Mouse (Mus musculus) MEL (cell line): ENCODE results near the gene Lama5. TPM values are rescaled to one million over a fixed set of nuclear protein-coding genes. Genes with fewer than 3 reads are reported as not detected.

Experiments
- DNase-seq: peaks from one replicate; pipeline ENCODE4 v3.0.0; 2011; ENCODE audit warnings: low read depth, low spot score
- H3K27ac ChIP-seq: 2 replicates; pipeline ENCODE4 v1.5.1; 2012; ENCODE audit warnings: low read depth, mild to moderate bottlenecking, control low read depth, low read length, moderate library complexity; ENCODE audit not compliant: control insufficient read depth
- H3K27me3 ChIP-seq, 2 experiments: fragments of 150-350 bp in 1 of 2; sonication (generic) in 1 of 2; 2 replicates each; pipeline ENCODE4 v1.6.1; 2012; ENCODE audit warnings: low read length in 2 of 2, mild to moderate bottlenecking in 2 of 2, improper control_type of control experiment in 1 of 2, moderate library complexity in 1 of 2; ENCODE audit not compliant: insufficient read depth in 2 of 2, control insufficient read depth in 1 of 2
- H3K36me3 ChIP-seq, 2 experiments: 2 replicates each; pipeline ENCODE4 v1.6.1; 2012 to 2014; ENCODE audit warnings: low read length in 2 of 2, improper control_type of control experiment in 1 of 2, inconsistent platforms in 1 of 2, mild to moderate bottlenecking in 1 of 2; ENCODE audit not compliant: insufficient read depth in 2 of 2, control insufficient read depth in 1 of 2
- H3K4me1 ChIP-seq, 2 experiments: fragments of 150-350 bp in 1 of 2; sonication (generic) in 1 of 2; 2 replicates each; pipeline ENCODE4 v1.6.1; 2012; ENCODE audit warnings: low read length in 2 of 2, improper control_type of control experiment in 1 of 2, mild to moderate bottlenecking in 1 of 2; ENCODE audit not compliant: insufficient read depth in 2 of 2, control insufficient read depth in 1 of 2
- H3K4me3 ChIP-seq, 2 experiments: fragments of 150-350 bp in 1 of 2; sonication (generic) in 1 of 2; 2 replicates each; pipeline ENCODE4 v1.5.1; 2012; ENCODE audit warnings: low read depth in 2 of 2, low read length in 2 of 2, mild to moderate bottlenecking in 2 of 2, moderate library complexity in 2 of 2, control low read depth in 1 of 2, improper control_type of control experiment in 1 of 2; ENCODE audit not compliant: control insufficient read depth in 1 of 2, insufficient read depth in 1 of 2
- H3K79me2 ChIP-seq: 2 replicates; pipeline ENCODE4 v1.6.1; 2012; ENCODE audit warnings: mild to moderate bottlenecking, low read length, moderate library complexity; ENCODE audit not compliant: control insufficient read depth, poor library complexity, insufficient read depth
- H3K9ac ChIP-seq: 2 replicates; pipeline ENCODE4 v1.6.1; 2012; ENCODE audit warnings: low read depth, mild to moderate bottlenecking, control low read depth, low read length, moderate library complexity; ENCODE audit not compliant: control insufficient read depth, poor library complexity, severe bottlenecking
- H3K9me3 ChIP-seq: fragments of 150-350 bp; sonication (generic); replicated peaks from 2 replicates; pipeline ENCODE4 v1.6.1; 2012; ENCODE audit warnings: mild to moderate bottlenecking, low read length, improper control_type of control experiment, moderate library complexity; ENCODE audit not compliant: insufficient read depth
- BHLHE40 ChIP-seq: IDR thresholded peaks from 2 replicates; pipeline ENCODE4 v1.6.1; 2012; ENCODE audit warnings: low read depth, mild to moderate bottlenecking, inconsistent platforms, low read length, improper control_type of control experiment, borderline replicate concordance
- CTCF ChIP-seq, 3 experiments: IDR thresholded peaks in 2 of 3; conservative IDR thresholded peaks in 1 of 3; 2 replicates each; pipeline ENCODE4 v1.5.1; 2011 to 2012; ENCODE audit warnings: low read length in 3 of 3, low read depth in 2 of 3, mild to moderate bottlenecking in 2 of 3, improper control_type of control experiment in 1 of 3, inconsistent platforms in 1 of 3, mixed read lengths in 1 of 3, moderate library complexity in 1 of 3; ENCODE audit not compliant: control insufficient read depth in 1 of 3, insufficient read depth in 1 of 3, poor library complexity in 1 of 3, severe bottlenecking in 1 of 3
- E2F4 ChIP-seq: IDR thresholded peaks from 2 replicates; pipeline ENCODE4 v1.6.1; 2011; ENCODE audit warnings: low read depth, low read length, improper control_type of control experiment, borderline replicate concordance
- ELF1 ChIP-seq: IDR thresholded peaks from 2 replicates; pipeline ENCODE4 v1.6.1; 2014; ENCODE audit warnings: low read depth, mild to moderate bottlenecking, inconsistent platforms, low read length, improper control_type of control experiment, moderate library complexity
- GATA1 ChIP-seq: IDR thresholded peaks from 2 replicates; pipeline ENCODE4 v1.6.1; 2011; ENCODE audit warnings: low read depth, low read length, improper control_type of control experiment
- JUND ChIP-seq: IDR thresholded peaks from 2 replicates; pipeline ENCODE4 v1.6.1; 2011; ENCODE audit warnings: low read depth, mild to moderate bottlenecking, improper control_type of control experiment, low read length
- KAT2A ChIP-seq: conservative IDR thresholded peaks from 2 replicates; pipeline ENCODE4 v1.6.1; 2012; ENCODE audit warnings: low read depth, low read length, improper control_type of control experiment, inconsistent platforms
- MAFK ChIP-seq: IDR thresholded peaks from 2 replicates; pipeline ENCODE4 v1.6.1; 2011; ENCODE audit warnings: low read depth, mild to moderate bottlenecking, low read length, improper control_type of control experiment, borderline replicate concordance
- MAX ChIP-seq: IDR thresholded peaks from 2 replicates; pipeline ENCODE4 v1.6.1; 2011; ENCODE audit warnings: low read length, improper control_type of control experiment
- MYC ChIP-seq: IDR thresholded peaks from 2 replicates; pipeline ENCODE4 v1.6.1; 2011; ENCODE audit warnings: low read depth, mild to moderate bottlenecking, low read length, improper control_type of control experiment, moderate library complexity
- NELFE ChIP-seq: IDR thresholded peaks from 2 replicates; pipeline ENCODE4 v1.6.1; 2011; ENCODE audit warnings: low read depth, low read length, improper control_type of control experiment
- POLR2A ChIP-seq, 2 experiments: IDR thresholded peaks; 2 replicates each; pipeline ENCODE4 v1.6.1; 2011 to 2012; ENCODE audit warnings: low read length in 2 of 2, mild to moderate bottlenecking in 2 of 2, control low read depth in 1 of 2, improper control_type of control experiment in 1 of 2, low read depth in 1 of 2, moderate library complexity in 1 of 2; ENCODE audit not compliant: control insufficient read depth in 1 of 2, insufficient read depth in 1 of 2, poor library complexity in 1 of 2
- POLR2AphosphoS5 ChIP-seq: IDR thresholded peaks from 2 replicates; pipeline ENCODE4 v1.6.1; 2012; ENCODE audit warnings: low read depth, borderline replicate concordance, mild to moderate bottlenecking, inconsistent platforms, low read length, moderate library complexity, mixed read lengths
- RAD21 ChIP-seq: IDR thresholded peaks from 2 replicates; pipeline ENCODE4 v1.6.1; 2011; ENCODE audit warnings: mild to moderate bottlenecking, low read depth, low read length, improper control_type of control experiment
- RCOR1 ChIP-seq: IDR thresholded peaks from 2 replicates; pipeline ENCODE4 v1.6.1; 2012; ENCODE audit warnings: low read depth, mild to moderate bottlenecking, inconsistent platforms, low read length, improper control_type of control experiment
- SIN3A ChIP-seq: IDR thresholded peaks from 2 replicates; pipeline ENCODE4 v1.6.1; 2012; ENCODE audit warnings: low read length, improper control_type of control experiment, inconsistent platforms
- SMC3 ChIP-seq: IDR thresholded peaks from 2 replicates; pipeline ENCODE4 v1.6.1; 2011; ENCODE audit warnings: low read depth, low read length, improper control_type of control experiment
- TBP ChIP-seq: IDR thresholded peaks from 2 replicates; pipeline ENCODE4 v1.8.0; 2011; ENCODE audit warnings: low read depth, low read length, improper control_type of control experiment
- TCF12 ChIP-seq: IDR thresholded peaks from 2 replicates; pipeline ENCODE4 v1.6.1; 2014; ENCODE audit warnings: low read depth, mild to moderate bottlenecking, inconsistent platforms, low read length, improper control_type of control experiment, moderate library complexity
- USF1 ChIP-seq: IDR thresholded peaks from 2 replicates; pipeline ENCODE4 v1.6.1; 2014; ENCODE audit warnings: low read depth, mild to moderate bottlenecking, inconsistent platforms, low read length, improper control_type of control experiment, moderate library complexity
- ZC3H11A ChIP-seq: IDR thresholded peaks from 2 replicates; pipeline ENCODE4 v1.6.1; 2012; ENCODE audit warnings: low read depth, mild to moderate bottlenecking, inconsistent platforms, low read length, improper control_type of control experiment
- ZKSCAN1 ChIP-seq: IDR thresholded peaks from 2 replicates; pipeline ENCODE4 v1.6.1; 2012; ENCODE audit warnings: low read depth, mild to moderate bottlenecking, inconsistent platforms, low read length, improper control_type of control experiment, moderate library complexity
- ZMIZ1 ChIP-seq: IDR thresholded peaks from 2 replicates; pipeline ENCODE4 v1.6.1; 2012; ENCODE audit warnings: low read depth, mild to moderate bottlenecking, inconsistent platforms, low read length, improper control_type of control experiment, moderate library complexity
- polyA plus RNA-seq, 2 experiments: library from polyadenylated mRNA; stranded (reverse) in 1 of 2; unstranded in 1 of 2; fragments of >175 nt in 1 of 2; fragments of >200 nt in 1 of 2; gene quantifications; 2 replicates each; pipeline versions ENCODE4 v1.2.1 to v1.2.4; 2012; ENCODE audit warnings: low replicate concordance in 2 of 2, low read depth in 1 of 2; ENCODE audit not compliant: insufficient read length in 2 of 2, insufficient read depth in 1 of 2, missing spikeins in 1 of 2
- total RNA-seq: library from RNA; depleted of rRNA; stranded (reverse); fragments of 300-350 nt; gene quantifications from 2 replicates; pipeline ENCODE4 v1.2.3, GENCODE M21; 2012

The Lama5 gene
- total and polyA plus RNA-seq, 3 experiments, result 6.1 to 14.6 TPM; not detected in 1

GRCm38 (mm10) chr2:180208976-180209375, 16.7 kb downstream of the Lama5 start:
- no peak overlapping the region for H3K27ac ChIP-seq
- TF ChIP-seq SIN3A (no peak), RAD21 (0 out of 2 replicates have a peak, but pooled peaks have one; percentile 2), SMC3 (peak; percentile 33), POLR2AphosphoS5 (no peak), ELF1 (0 out of 2 replicates have a peak, but pooled peaks have one; percentile 17), CTCF (IDR thresholded peaks at IDR 0.05 in 2 of 3, conservative IDR thresholded peaks at IDR 0.05 in 1 of 3; ENCODE audit: control insufficient read depth in 1 of 3, insufficient read depth in 1 of 3, low read depth in 2 of 3, low read length in 3 of 3, poor library complexity in 1 of 3, severe bottlenecking in 1 of 3) (peak in 2 of 3 experiments; percentile 9 to 40; a peak in 3 of 6 replicates), MAX (0 out of 2 replicates have a peak, but pooled peaks have one; percentile 34), TBP (peak; percentile 73), E2F4 (no peak)
- TF ChIP-seq, all 39 proteins: peak for 6

GRCm38 (mm10) chr2:180207840-180208239, 17.8 kb downstream of the Lama5 start:
- H3K27ac ChIP-seq, result no peak overlapping the region
- no peaks in the 10 kb centered on the region for H3K79me2 ChIP-seq
- 0 out of 4 replicates have a peak, but pooled peaks cover 0 to 5% of the 10 kb centered on the region in 2 experiments for H3K4me1 ChIP-seq
- H3K4me3 ChIP-seq, result no peak overlapping the region
- TF ChIP-seq SMC3 (peak; percentile 39), GATA1 (no peak), CTCF (IDR thresholded peaks at IDR 0.05 in 2 of 3, conservative IDR thresholded peaks at IDR 0.05 in 1 of 3; ENCODE audit: control insufficient read depth in 1 of 3, insufficient read depth in 1 of 3, low read depth in 2 of 3, low read length in 3 of 3, poor library complexity in 1 of 3, severe bottlenecking in 1 of 3) (peak; percentile 66 to 75 (median 66))
- H3K9ac ChIP-seq, result no peak overlapping the region
- no peaks in the 10 kb centered on the region for H3K27me3 ChIP-seq
- H3K9me3 ChIP-seq, result no peaks in the 10 kb centered on the region
- DNase-seq, result peak; percentile 47
- no peaks in the 10 kb centered on the region for H3K36me3 ChIP-seq

More at GRCm38 (mm10) chr2:180208976-180209375, 16.7 kb downstream of the Lama5 start:
- peak; percentile 70 for DNase-seq
- H3K36me3 ChIP-seq, result no peaks in the 10 kb centered on the region
- no peaks in the 10 kb centered on the region for H3K27me3 ChIP-seq
- 0 out of 4 replicates have a peak, but pooled peaks cover 0 to 5% of the 10 kb centered on the region in 2 experiments for H3K4me1 ChIP-seq
- no peak overlapping the region for H3K4me3 ChIP-seq
- H3K79me2 ChIP-seq, result no peaks in the 10 kb centered on the region
- no peak overlapping the region for H3K9ac ChIP-seq
- no peaks in the 10 kb centered on the region for H3K9me3 ChIP-seq

GRCm38 (mm10) chr2:180205956-180206280, 19.7 kb downstream of the Lama5 start:
- 0 out of 4 replicates have a peak, but pooled peaks cover 0 to 5% of the 10 kb centered on the region in 2 experiments for H3K4me1 ChIP-seq
- no peaks in the 10 kb centered on the region for H3K36me3 ChIP-seq
- no peak overlapping the region for H3K4me3 ChIP-seq
- TF ChIP-seq KAT2A (no peak), ZC3H11A (no peak), ZMIZ1 (no peak), TCF12 (no peak), ZKSCAN1 (no peak), POLR2AphosphoS5 (no peak), MAX (no peak), RCOR1 (no peak), USF1 (no peak), RAD21 (no peak), MAFK (no peak), SMC3 (no peak), POLR2A (IDR thresholded peaks at IDR 0.05; ENCODE audit: control insufficient read depth in 1 of 2, insufficient read depth in 1 of 2, low read depth in 1 of 2, low read length in 2 of 2, poor library complexity in 1 of 2) (no peak), MYC (no peak), NELFE (no peak), E2F4 (no peak), BHLHE40 (no peak), JUND (no peak)
- H3K27ac ChIP-seq, result no peak overlapping the region
- H3K79me2 ChIP-seq, result no peaks in the 10 kb centered on the region
- no peak overlapping the region for H3K9ac ChIP-seq
- no peak for DNase-seq
- H3K9me3 ChIP-seq, result no peaks in the 10 kb centered on the region
- H3K27me3 ChIP-seq, result no peaks in the 10 kb centered on the region
